Mouse (Mus musculus): ENCODE measurements around the gene Ctsz. TPM values are rescaled to one million over a fixed set of nuclear protein-coding genes. Genes with fewer than 3 reads are reported as not detected.

Ctsz gene
- polyA plus RNA-seq, 1 experiment from 2014 or later, result 181 TPM

DNA sequence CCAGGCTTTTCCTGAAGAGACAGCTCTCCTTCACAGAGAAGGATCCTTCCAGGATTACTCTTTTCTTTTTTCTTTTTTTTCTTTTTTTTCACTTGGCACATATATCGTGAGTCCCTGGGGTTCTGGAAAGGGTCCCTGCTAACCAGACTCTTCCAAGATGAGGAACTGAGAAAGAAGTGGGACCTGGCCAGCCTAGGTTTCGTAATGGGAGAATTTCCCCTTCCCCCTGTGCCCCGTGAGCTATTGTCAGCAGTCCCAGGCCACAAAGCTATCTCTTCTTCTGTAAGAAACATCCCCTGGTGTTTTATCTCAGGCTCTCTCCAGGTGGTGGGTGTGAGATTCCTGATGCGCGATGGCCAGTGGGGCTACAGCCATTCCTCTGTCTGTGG, 605 bp upstream of the Ctsz start:
- 57% methylated on average over 5 of the region's 5 CpGs for WGBS
- Histone ChIP-seq H3K4me2 (peak overlapping the region; percentile 83), H3K4me1 (peaks cover 20% of the 10 kb centered on the region), H3K4me3 (replicated peaks) (no peak overlapping the region), H3K9ac (no peak overlapping the region), H3K27ac (no peak overlapping the region), H3K27me3 (replicated peaks) (no peaks in the 10 kb centered on the region), H3K9me3 (no peaks in the 10 kb centered on the region), H3K36me3 (no peaks in the 10 kb centered on the region; the same call in 1 of the 2 replicates)
- no peak for ATAC-seq (ENCODE audit: insufficient read depth, low FRiP score, low read depth)

DNA sequence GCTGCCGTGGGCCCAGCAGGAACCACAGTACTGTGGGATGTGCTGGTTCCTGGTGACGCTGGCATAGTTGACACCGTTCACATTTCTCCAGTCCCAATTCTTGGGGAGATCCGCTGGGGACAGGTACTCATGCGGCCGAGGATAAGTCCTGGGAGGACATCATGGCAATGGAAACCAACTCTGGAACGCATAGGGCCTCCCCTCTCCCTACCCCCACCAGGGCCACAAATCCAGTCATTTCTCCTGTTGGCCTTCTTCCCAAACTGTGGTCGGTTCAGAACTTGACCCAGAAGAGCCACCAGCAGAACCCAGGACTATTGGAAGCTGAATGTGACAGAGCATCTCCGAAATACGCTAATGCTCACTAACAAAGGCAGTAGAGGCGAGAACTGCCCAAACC, 658 bp downstream of the Ctsz start:
- no peaks in the 10 kb centered on the region for H3K9me3 ChIP-seq
- no peak for ATAC-seq (ENCODE audit: insufficient read depth, low FRiP score, low read depth)

GRCm38 (mm10) chr2:174437697-174437982, 1.2 kb downstream of the Ctsz start:
- Histone ChIP-seq H3K9ac (0 out of 2 replicates have a peak overlapping the region, but pooled peaks have one; percentile 10), H3K4me3 (replicated peaks) (peak overlapping the region; percentile 61; the same call in 1 of the 2 replicates), H3K27ac (0 out of 2 replicates have a peak overlapping the region, but pooled peaks have one; percentile 44), H3K4me2 (peak overlapping the region; percentile 83), H3K9me3 (no peaks in the 10 kb centered on the region), H3K27me3 (replicated peaks) (no peaks in the 10 kb centered on the region), H3K4me1 (peaks cover 19% of the 10 kb centered on the region), H3K36me3 (peaks cover 3% of the 10 kb centered on the region; the same call in 1 of the 2 replicates)
- ATAC-seq (ENCODE audit: insufficient read depth, low FRiP score, low read depth), result no peak
- WGBS, result 90% methylated on average over 4 of the region's 4 CpGs

More for the DNA sequence above, 658 bp downstream of the Ctsz start:
- Histone ChIP-seq H3K4me2 (peak overlapping the region; percentile 83), H3K4me1 (peaks cover 20% of the 10 kb centered on the region), H3K9ac (peak overlapping the region; percentile 40; the same call in 1 of the 2 replicates), H3K36me3 (no peaks in the 10 kb centered on the region; the same call in 1 of the 2 replicates), H3K27me3 (replicated peaks) (no peaks in the 10 kb centered on the region), H3K27ac (no peak overlapping the region), H3K4me3 (replicated peaks) (peak overlapping the region; percentile 61)
- 66% methylated on average over 11 of the region's 11 CpGs for WGBS

- Histone ChIP-seq H3K9ac (no peak overlapping the region), H3K4me1 (peaks cover 17% of the 10 kb centered on the region; the same call in 1 of the 2 replicates), H3K4me3 (replicated peaks) (0 out of 2 replicates have a peak overlapping the region, but pooled peaks have one; percentile 11), H3K27ac (0 out of 2 replicates have a peak overlapping the region, but pooled peaks have one; percentile 44), H3K4me2 (peak overlapping the region; percentile 83; the same call in 1 of the 2 replicates), H3K36me3 (peaks cover 7% of the 10 kb centered on the region; the same call in 1 of the 2 replicates), H3K9me3 (no peaks in the 10 kb centered on the region), H3K27me3 (replicated peaks) (no peaks in the 10 kb centered on the region)
- ATAC-seq (ENCODE audit: insufficient read depth, low FRiP score, low read depth), result no peak
- WGBS, result 92% methylated on average over 7 of the region's 7 CpGs
Observed at GRCm38 (mm10) chr2:174436916-174437696, 1.7 kb downstream of the Ctsz start.

DNA sequence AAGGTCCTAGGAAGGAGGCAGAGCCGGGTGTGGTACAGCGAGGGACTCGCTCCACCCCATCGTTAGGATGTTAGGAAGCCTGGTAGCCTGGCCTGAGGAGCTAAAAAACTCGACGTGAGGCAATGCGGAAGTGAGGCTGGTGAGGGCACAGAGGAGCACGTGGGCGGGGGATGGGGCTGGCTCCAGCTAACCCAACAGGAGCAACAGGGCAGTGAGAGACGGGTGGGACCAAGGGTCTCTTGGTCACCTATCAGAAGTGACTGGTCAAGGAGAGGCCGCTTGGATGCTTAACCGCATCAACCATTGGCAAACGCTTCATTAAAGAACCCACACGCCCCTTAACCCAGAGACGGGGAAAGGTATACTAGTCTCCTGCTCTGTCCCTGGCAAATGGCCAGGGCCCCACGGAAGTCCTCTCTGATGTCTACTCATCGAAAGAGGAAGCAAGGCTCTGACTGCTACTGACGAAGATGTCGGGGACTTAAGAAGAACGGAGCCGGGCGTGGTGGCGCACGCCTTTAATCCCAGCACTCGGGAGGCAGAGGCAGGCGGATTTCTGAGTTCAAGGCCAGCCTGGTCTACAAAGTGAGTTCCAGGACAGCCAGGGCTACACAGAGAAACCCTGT, 2.6 kb downstream of the Ctsz start:
- ATAC-seq (ENCODE audit: insufficient read depth, low FRiP score, low read depth), result no peak
- Histone ChIP-seq H3K9me3 (no peaks in the 10 kb centered on the region), H3K27me3 (replicated peaks) (no peaks in the 10 kb centered on the region), H3K9ac (no peak overlapping the region), H3K27ac (no peak overlapping the region), H3K4me3 (replicated peaks) (no peak overlapping the region), H3K36me3 (peaks cover 7% of the 10 kb centered on the region; the same call in 1 of the 2 replicates), H3K4me2 (no peak overlapping the region), H3K4me1 (peaks cover 12% of the 10 kb centered on the region; the same call in 1 of the 2 replicates)
- 87% methylated on average over 26 of the region's 26 CpGs for WGBS

- Histone ChIP-seq H3K27me3 (replicated peaks) (no peaks in the 10 kb centered on the region), H3K9ac (no peak overlapping the region), H3K27ac (no peak overlapping the region), H3K4me3 (replicated peaks) (no peak overlapping the region), H3K9me3 (no peaks in the 10 kb centered on the region), H3K4me2 (no peak overlapping the region), H3K4me1 (peaks cover 12% of the 10 kb centered on the region; the same call in 1 of the 2 replicates), H3K36me3 (peaks cover 7% of the 10 kb centered on the region; the same call in 1 of the 2 replicates)
- ATAC-seq (ENCODE audit: insufficient read depth, low FRiP score, low read depth), result no peak
- 93% methylated on average over 9 of the region's 9 CpGs for WGBS
Observed at GRCm38 (mm10) chr2:174434943-174435342, 3.9 kb downstream of the Ctsz start.

DNA sequence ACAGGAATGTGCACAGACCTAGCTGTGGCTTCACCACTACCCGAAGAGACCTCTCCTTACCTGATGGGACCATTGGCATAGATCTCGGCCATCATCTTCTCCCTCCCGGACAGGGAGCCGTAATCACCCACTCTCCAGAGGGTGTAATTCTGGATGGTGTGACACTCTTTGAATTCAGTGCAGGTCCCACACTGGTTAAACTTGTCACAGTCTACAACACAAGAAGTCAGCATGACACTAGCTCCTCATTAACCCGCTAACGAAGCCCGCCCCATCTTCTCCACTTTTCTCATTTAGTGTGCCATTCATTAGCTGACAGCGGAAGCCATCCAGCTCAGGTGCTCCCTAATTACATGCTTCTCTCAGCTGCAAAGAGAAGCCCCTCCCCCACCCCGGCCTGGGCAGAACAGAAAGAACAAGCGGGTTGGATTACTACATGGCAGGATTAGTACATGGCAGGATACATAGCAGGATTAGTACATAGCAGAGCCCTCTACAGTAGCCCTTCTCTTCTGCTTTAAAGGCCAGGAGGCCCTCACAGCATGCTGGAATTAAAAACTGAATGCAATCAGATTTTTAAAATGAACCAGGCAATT, 9.7 kb downstream of the Ctsz start:
- H3K36me3 ChIP-seq, result peaks cover 61% of the 10 kb centered on the region

DNA sequence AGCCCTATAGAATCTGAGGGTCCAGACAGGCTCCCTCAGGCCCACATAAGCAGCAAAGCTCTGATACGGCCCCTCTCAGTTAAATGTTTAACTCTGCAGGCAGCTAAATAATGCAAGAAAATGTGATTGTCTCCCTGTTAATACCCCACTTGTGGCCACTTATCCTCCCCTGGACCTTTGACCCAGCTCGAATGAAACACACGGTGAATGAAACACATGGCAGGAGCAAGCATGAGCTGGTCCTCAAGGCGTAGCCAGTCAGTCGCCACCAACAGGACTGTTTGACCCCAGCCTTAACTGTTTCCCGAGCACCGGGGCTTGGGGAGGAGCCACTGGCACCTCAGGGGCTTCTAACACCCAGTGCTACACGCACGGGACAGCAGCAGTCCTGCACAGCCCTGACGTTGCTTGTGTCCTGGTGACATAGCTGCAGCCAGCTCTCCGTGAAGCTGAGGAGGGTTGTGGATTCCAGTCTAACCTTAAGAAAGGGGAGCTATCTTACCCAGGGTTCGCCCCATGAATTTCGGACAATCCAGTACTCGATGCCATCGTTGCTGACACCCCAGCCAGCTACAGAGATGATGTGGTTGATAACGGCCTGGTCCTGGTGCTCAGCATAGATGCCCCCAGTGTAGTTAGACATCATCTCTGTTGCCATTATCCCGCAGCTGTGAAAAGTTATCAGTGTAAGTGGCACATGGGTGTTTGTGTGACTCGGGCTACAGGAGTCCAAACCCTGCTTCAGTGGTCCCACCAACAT, 10.6 kb downstream of the Ctsz start:
- WGBS, result 81% methylated on average over 18 of the region's 18 CpGs
- H3K27ac ChIP-seq, result no peak overlapping the region
- no peak overlapping the region for H3K9ac ChIP-seq
- H3K27me3 ChIP-seq (replicated peaks), result no peaks in the 10 kb centered on the region
- H3K4me1 ChIP-seq, result no peaks in the 10 kb centered on the region
- H3K4me3 ChIP-seq (replicated peaks), result no peak overlapping the region
- ATAC-seq (ENCODE audit: insufficient read depth, low FRiP score, low read depth), result no peak
- H3K9me3 ChIP-seq, result no peaks in the 10 kb centered on the region
- no peak overlapping the region for H3K4me2 ChIP-seq
- peaks cover 62% of the 10 kb centered on the region for H3K36me3 ChIP-seq

More for the DNA sequence above, 9.7 kb downstream of the Ctsz start:
- no peak overlapping the region for H3K4me3 ChIP-seq (replicated peaks)
- H3K27ac ChIP-seq, result no peak overlapping the region
- H3K27me3 ChIP-seq (replicated peaks), result no peaks in the 10 kb centered on the region
- ATAC-seq (ENCODE audit: insufficient read depth, low FRiP score, low read depth), result no peak
- H3K9ac ChIP-seq, result no peak overlapping the region
- 88% methylated on average over 10 of the region's 10 CpGs for WGBS
- H3K9me3 ChIP-seq, result no peaks in the 10 kb centered on the region
- H3K4me2 ChIP-seq, result no peak overlapping the region
- no peaks in the 10 kb centered on the region for H3K4me1 ChIP-seq

DNA sequence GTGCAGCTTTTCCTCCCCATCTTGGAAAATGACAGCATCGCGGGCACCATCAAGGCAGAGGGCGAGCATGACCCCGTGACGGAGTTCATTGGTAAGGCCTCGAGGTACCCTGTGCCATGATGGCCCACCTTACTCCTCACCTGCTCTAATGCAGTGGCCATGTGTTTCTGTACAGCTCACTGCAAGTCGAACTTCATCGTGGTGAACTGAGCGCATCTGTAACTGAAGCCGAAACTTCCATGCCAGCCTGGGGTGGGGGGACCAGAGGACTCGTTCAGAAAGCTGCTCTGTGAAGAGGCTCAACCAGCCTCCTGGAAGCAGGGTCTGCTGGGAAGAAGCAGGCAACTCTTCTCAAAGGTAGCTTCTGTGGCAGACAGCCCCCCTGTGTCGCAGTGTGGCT, 12.0 kb downstream of the Ctsz start:
- Histone ChIP-seq H3K36me3 (peaks cover 66% of the 10 kb centered on the region), H3K27me3 (replicated peaks) (no peaks in the 10 kb centered on the region), H3K9ac (no peak overlapping the region), H3K27ac (no peak overlapping the region), H3K4me3 (replicated peaks) (no peak overlapping the region), H3K4me1 (no peaks in the 10 kb centered on the region), H3K4me2 (no peak overlapping the region), H3K9me3 (no peaks in the 10 kb centered on the region)
- WGBS, result 91% methylated on average over 12 of the region's 12 CpGs
- ATAC-seq (ENCODE audit: insufficient read depth, low FRiP score, low read depth), result no peak

GRCm38 (mm10) chr2:174424301-174425085, 14.3 kb downstream of the Ctsz start:
- no peaks in the 10 kb centered on the region for H3K9me3 ChIP-seq
- 90% methylated on average over 11 of the region's 11 CpGs for WGBS
- no peak for ATAC-seq (ENCODE audit: insufficient read depth, low FRiP score, low read depth)

DNA sequence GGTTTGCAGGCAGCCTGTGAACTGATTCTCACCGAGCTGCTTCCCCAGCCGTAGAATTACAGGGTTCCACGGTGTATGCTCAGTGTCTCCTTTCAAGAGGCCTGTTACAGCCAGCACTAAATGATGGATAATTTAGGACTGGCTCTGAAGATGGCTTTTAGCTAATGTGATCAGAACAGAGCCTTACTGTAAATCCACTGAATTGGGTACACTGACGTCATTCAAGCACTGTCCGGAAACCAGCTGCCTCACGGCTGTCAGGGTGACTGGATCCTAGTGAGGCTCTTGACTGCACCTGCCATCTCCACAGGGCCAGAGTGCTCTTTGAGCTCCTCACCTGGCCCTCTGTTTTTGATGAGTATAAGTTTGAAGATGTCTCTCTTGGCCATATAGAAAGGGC, 17.7 kb downstream of the Ctsz start:
- 85% methylated on average over 6 of the region's 6 CpGs for WGBS
- H3K9me3 ChIP-seq, result no peaks in the 10 kb centered on the region
- H3K9ac ChIP-seq, result no peak overlapping the region
- ATAC-seq (ENCODE audit: insufficient read depth, low FRiP score, low read depth), result no peak
- H3K4me3 ChIP-seq (replicated peaks), result no peak overlapping the region
- H3K4me2 ChIP-seq, result no peak overlapping the region
- H3K27me3 ChIP-seq (replicated peaks), result no peaks in the 10 kb centered on the region
- H3K36me3 ChIP-seq, result peaks cover 48% of the 10 kb centered on the region
- peaks cover 9% of the 10 kb centered on the region for H3K4me1 ChIP-seq
- no peak overlapping the region for H3K27ac ChIP-seq

More at GRCm38 (mm10) chr2:174424301-174425085, 14.3 kb downstream of the Ctsz start:
- H3K4me3 ChIP-seq (replicated peaks), result no peak overlapping the region
- no peaks in the 10 kb centered on the region for H3K4me1 ChIP-seq
- no peak overlapping the region for H3K9ac ChIP-seq
- H3K27me3 ChIP-seq (replicated peaks), result no peaks in the 10 kb centered on the region
- H3K4me2 ChIP-seq, result no peak overlapping the region
- H3K27ac ChIP-seq, result no peak overlapping the region
- H3K36me3 ChIP-seq, result peaks cover 80% of the 10 kb centered on the region
